Mouse (Mus musculus): ENCODE data around the gene Fcna.

Gene Fcna

GRCm38 (mm10) chr2:25627811-25628210, at the start of gene Fcna:
TSS of gene Fcna (minus strand) at chr2:25628030.
- no peak for DNase-seq (ENCODE audit: low read depth, low spot score)

GRCm38 (mm10) chr2:25676486-25676885, 48.7 kb upstream of the Fcna start, which contains the start of gene Lcn6:
TSS of gene Lcn6 (plus strand) at chr2:25676786.
- DNase-seq (ENCODE audit: low read depth, low spot score): no peak

GRCm38 (mm10) chr2:25666516-25666915, 38.7 kb upstream of the Fcna start:
- no peak for DNase-seq (ENCODE audit: low read depth, low spot score)

GRCm38 (mm10) chr2:25664125-25664524, 36.3 kb upstream of the Fcna start:
- no peak for DNase-seq (ENCODE audit: low read depth, low spot score)

- peak; percentile 61 for DNase-seq (ENCODE audit: low read depth, low spot score)
Observed at GRCm38 (mm10) chr2:25663511-25663910, 35.7 kb upstream of the Fcna start.

- DNase-seq (ENCODE audit: low read depth, low spot score): no peak
Observed at GRCm38 (mm10) chr2:25661245-25661970, 33.6 kb upstream of the Fcna start.

GRCm38 (mm10) chr2:25660279-25660678, 32.4 kb upstream of the Fcna start:
- no peak for DNase-seq (ENCODE audit: low read depth, low spot score)

- DNase-seq (ENCODE audit: low read depth, low spot score): no peak
Observed at GRCm38 (mm10) chr2:25657652-25658051, 29.8 kb upstream of the Fcna start, which contains the start of gene Lcn5. TSS of gene Lcn5 (plus strand) at chr2:25657952.

GRCm38 (mm10) chr2:25657246-25657645, 29.4 kb upstream of the Fcna start:
- no peak for DNase-seq (ENCODE audit: low read depth, low spot score)

GRCm38 (mm10) chr2:25656691-25657090, 28.9 kb upstream of the Fcna start:
- DNase-seq (ENCODE audit: low read depth, low spot score): no peak

- DNase-seq (ENCODE audit: low read depth, low spot score): no peak
Observed at GRCm38 (mm10) chr2:25654502-25654901, 26.7 kb upstream of the Fcna start.

- DNase-seq (ENCODE audit: low read depth, low spot score): no peak
Observed at GRCm38 (mm10) chr2:25652902-25653301, 25.1 kb upstream of the Fcna start, which contains the start of gene Lcn8. TSS of gene Lcn8 (plus strand) at chr2:25653120.

- peak; percentile 70 for DNase-seq (ENCODE audit: low read depth, low spot score)
Observed at GRCm38 (mm10) chr2:25639890-25640289, 12.1 kb upstream of the Fcna start.

GRCm38 (mm10) chr2:25634046-25634445, 6.2 kb upstream of the Fcna start:
- no peak for DNase-seq (ENCODE audit: low read depth, low spot score)

GRCm38 (mm10) chr2:25633616-25634015, 5.8 kb upstream of the Fcna start:
- no peak for DNase-seq (ENCODE audit: low read depth, low spot score)

- DNase-seq (ENCODE audit: low read depth, low spot score): no peak
Observed at GRCm38 (mm10) chr2:25628738-25629137, 908 bp upstream of the Fcna start.

- no peak for DNase-seq (ENCODE audit: low read depth, low spot score)
Observed at GRCm38 (mm10) chr2:25625986-25626385, 1.8 kb downstream of the Fcna start.

GRCm38 (mm10) chr2:25621229-25622200, 6.3 kb downstream of the Fcna start, which contains the start of gene Tmem141:
TSS of gene Tmem141 (minus strand) at chr2:25622005.
- peak; percentile 88 for DNase-seq (ENCODE audit: low read depth, low spot score)

- DNase-seq (ENCODE audit: low read depth, low spot score): no peak
Observed at GRCm38 (mm10) chr2:25620852-25621228, 7.0 kb downstream of the Fcna start.

GRCm38 (mm10) chr2:25620386-25620785, 7.4 kb downstream of the Fcna start:
- no peak for DNase-seq (ENCODE audit: low read depth, low spot score)

GRCm38 (mm10) chr2:25617578-25617977, 10.3 kb downstream of the Fcna start, which contains the start of gene Ccdc183:
TSS of gene Ccdc183 (minus strand) at chr2:25617678.
- DNase-seq (ENCODE audit: low read depth, low spot score): no peak

GRCm38 (mm10) chr2:25616398-25616797, 11.4 kb downstream of the Fcna start:
- peak; percentile 39 for DNase-seq (ENCODE audit: low read depth, low spot score)
